Mouse (Mus musculus) lung, adult 2 months (tissue): Measurements from ENCODE around the gene Ryr1. TPM values are rescaled to one million over a fixed set of nuclear protein-coding genes. Genes with fewer than 3 reads are reported as not detected.
A peak's percentile ranks its signal among the peaks of the same experiment; 100 is the strongest.
"Not testable (repeated sequence)": the region's sequence is repeated elsewhere in the genome, so short reads cannot be mapped to it uniquely, and the experiment has no call there.

Experiments used
- DNase-seq: peaks from one replicate; pipeline ENCODE4 v3.0.0; 2022
- H3K4me1 ChIP-seq: fragments of 200-500 bp; 2 replicates; pipeline ENCODE4 v1.6.1; 2011; ENCODE audit warnings: low read length; ENCODE audit not compliant: control insufficient read depth, insufficient read depth
- H3K4me3 ChIP-seq: fragments of 200-500 bp; replicated peaks from 2 replicates; pipeline ENCODE3; 2011; ENCODE audit warnings: low read depth, mild to moderate bottlenecking, control low read depth, low read length; ENCODE audit errors: extremely low read depth
- CTCF ChIP-seq: fragments of 200-500 bp; IDR thresholded peaks from 2 replicates; pipeline ENCODE4 v1.5.1; 2011; ENCODE audit warnings: mild to moderate bottlenecking, low read length, control low read depth; ENCODE audit not compliant: insufficient read depth
- POLR2A ChIP-seq: fragments of 200-500 bp; IDR thresholded peaks from 2 replicates; pipeline ENCODE4 v1.6.1; 2011; ENCODE audit warnings: low read depth, mild to moderate bottlenecking, control low read depth, low read length, borderline replicate concordance; ENCODE audit errors: extremely low read depth
- WGBS: fragments of 180-500 bp; shearing (Covaris S2); methylation state at CpG from one replicate; pipeline ENCODE4 v1.1.7; 2018; 5-methylcytosine and 5-hydroxymethylcytosine counted together
- polyA plus RNA-seq: library from polyadenylated mRNA; depleted of rRNA; stranded (reverse); fragments of >200 nt; gene quantifications from 2 replicates; pipeline ENCODE4 v1.2.3, GENCODE M21; 2012

Gene Ryr1
- polyA plus RNA-seq, 1 experiment: 10.9 TPM

GRCm38 (mm10) chr7:29070364-29071168, 54.4 kb downstream of the Ryr1 start:
- 76% methylated on average over 12 of the region's 12 CpGs for WGBS
- TF ChIP-seq CTCF: no peak
- no peak for TF ChIP-seq POLR2A
- no peaks in the 10 kb centered on the region for H3K4me1 ChIP-seq
- no peak overlapping the region for H3K4me3 ChIP-seq
- no peak for DNase-seq

- peak; percentile 56 for DNase-seq
Measured at GRCm38 (mm10) chr7:29067758-29068157, 57.2 kb downstream of the Ryr1 start.

GRCm38 (mm10) chr7:29063476-29063875, 61.5 kb downstream of the Ryr1 start:
- not testable (repeated sequence) for H3K4me3 ChIP-seq, H3K4me1 ChIP-seq, DNase-seq
- WGBS: 66% methylated on average over 7 of the region's 7 CpGs

More at GRCm38 (mm10) chr7:29067758-29068157, 57.2 kb downstream of the Ryr1 start:
- WGBS: 12% methylated on average over 15 of the region's 15 CpGs
- H3K4me1 ChIP-seq: no peaks in the 10 kb centered on the region
- no peak overlapping the region for H3K4me3 ChIP-seq
- TF ChIP-seq POLR2A (no peak), CTCF (no peak)

GRCm38 (mm10) chr7:29061522-29062037, 63.4 kb downstream of the Ryr1 start:
- no peak overlapping the region for H3K4me3 ChIP-seq
- H3K4me1 ChIP-seq: no peaks in the 10 kb centered on the region
- TF ChIP-seq POLR2A (no peak), CTCF (peak; percentile 44)
- 12% methylated on average over 19 of the region's 19 CpGs for WGBS
- peak; percentile 14 for DNase-seq

- Histone ChIP-seq H3K4me3 (no peak overlapping the region), H3K4me1 (no peaks in the 10 kb centered on the region)
- 62% methylated on average over 19 of the region's 19 CpGs for WGBS
- peak; percentile 57 for DNase-seq
- TF ChIP-seq POLR2A (no peak), CTCF (no peak)
Measured at GRCm38 (mm10) chr7:29059445-29059844, 65.5 kb downstream of the Ryr1 start.

GRCm38 (mm10) chr7:29052821-29053220, 72.2 kb downstream of the Ryr1 start:
- 7% methylated on average over 19 of the region's 19 CpGs for WGBS
- Histone ChIP-seq H3K4me1 (no peaks in the 10 kb centered on the region), H3K4me3 (no peak overlapping the region)
- DNase-seq: no peak
- TF ChIP-seq CTCF (no peak), POLR2A (no peak)

- Histone ChIP-seq H3K4me1 (no peaks in the 10 kb centered on the region), H3K4me3 (no peak overlapping the region)
- 53% methylated on average over 2 of the region's 2 CpGs for WGBS
- DNase-seq: no peak
- TF ChIP-seq CTCF: peak; percentile 11; the same call in 1 of the 2 replicates
- TF ChIP-seq POLR2A: no peak
Measured at GRCm38 (mm10) chr7:29050797-29051196, 74.2 kb downstream of the Ryr1 start.

- Histone ChIP-seq H3K4me3 (no peak overlapping the region), H3K4me1 (no peaks in the 10 kb centered on the region)
- no peak for DNase-seq
- 72% methylated on average over 11 of the region's 11 CpGs for WGBS
- TF ChIP-seq CTCF (no peak), POLR2A (no peak)
Measured at GRCm38 (mm10) chr7:29048615-29049014, 76.4 kb downstream of the Ryr1 start.

GRCm38 (mm10) chr7:29048070-29048469, 76.9 kb downstream of the Ryr1 start:
- no peak for TF ChIP-seq POLR2A
- TF ChIP-seq CTCF: no peak
- H3K4me1 ChIP-seq: no peaks in the 10 kb centered on the region
- 79% methylated on average over 3 of the region's 3 CpGs for WGBS
- no peak for DNase-seq
- no peak overlapping the region for H3K4me3 ChIP-seq

GRCm38 (mm10) chr7:29046533-29046932, 78.4 kb downstream of the Ryr1 start:
- TF ChIP-seq POLR2A: no peak
- TF ChIP-seq CTCF: no peak
- no peak overlapping the region for H3K4me3 ChIP-seq
- 5% methylated on average over 12 of the region's 12 CpGs for WGBS
- no peaks in the 10 kb centered on the region for H3K4me1 ChIP-seq
- DNase-seq: no peak
